Mouse (Mus musculus): ENCODE data around the gene Atp5c1. TPM values are rescaled to one million over a fixed set of nuclear protein-coding genes. Genes with fewer than 3 reads are reported as not detected.
A peak's percentile ranks its signal among the peaks of the same experiment; 100 is the strongest.

Atp5c1 gene
- polyA plus RNA-seq, 1 experiment = 178 TPM

DNA sequence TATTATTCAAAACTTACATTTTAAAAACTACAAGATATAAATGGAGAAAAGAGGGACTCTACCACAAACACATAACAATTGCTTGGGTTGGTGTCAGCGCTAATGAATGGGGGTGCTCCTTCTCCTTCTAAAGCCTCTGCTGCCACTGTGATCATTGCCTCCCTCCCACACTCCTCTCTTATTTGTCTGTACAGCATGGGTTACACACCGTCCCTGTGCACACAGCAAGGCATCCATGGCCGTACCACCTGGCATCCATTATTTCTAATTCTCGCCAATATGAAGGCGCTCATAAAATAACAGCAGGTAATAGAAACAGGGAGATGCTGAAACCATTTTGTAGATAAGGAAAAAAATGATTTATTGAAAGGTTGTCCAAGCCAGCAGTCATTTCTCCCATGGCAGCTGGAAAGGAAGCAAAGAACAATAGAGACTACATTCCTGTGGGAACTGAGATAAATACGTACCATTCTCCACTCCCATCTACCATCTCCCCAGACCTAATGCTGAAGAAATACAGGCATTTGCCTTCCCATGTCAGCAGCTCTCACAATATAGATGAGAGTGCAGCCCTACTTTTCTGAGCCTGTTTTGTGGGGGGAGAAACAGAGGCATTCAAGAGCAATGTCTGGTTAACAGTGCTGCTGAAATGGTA is 28.4 kb upstream of the Atp5c1 start:
- Histone ChIP-seq H3K36me3 (ENCODE audit: control insufficient read depth, insufficient read depth, low read length) (no peaks in the 10 kb centered on the region), H3K27me3 (ENCODE audit: control insufficient read depth, insufficient read depth, low read length) (no peaks in the 10 kb centered on the region), H3K4me3 (ENCODE audit: control insufficient read depth, low read depth, low read length) (no peak overlapping the region), H3K27ac (ENCODE audit: control insufficient read depth, insufficient read depth, low read depth, low read length) (no peak overlapping the region), H3K4me1 (ENCODE audit: control insufficient read depth, insufficient read depth, low read length) (no peaks in the 10 kb centered on the region; the same call in 1 of the 2 replicates)
- no peak for TF ChIP-seq POLR2A (IDR thresholded peaks at IDR 0.05; ENCODE audit: control insufficient read depth, low read depth, low read length)
- TF ChIP-seq CTCF (IDR thresholded peaks at IDR 0.05; ENCODE audit: control insufficient read depth, insufficient read depth, insufficient replicate concordance, low read depth, low read length) = no peak

DNA sequence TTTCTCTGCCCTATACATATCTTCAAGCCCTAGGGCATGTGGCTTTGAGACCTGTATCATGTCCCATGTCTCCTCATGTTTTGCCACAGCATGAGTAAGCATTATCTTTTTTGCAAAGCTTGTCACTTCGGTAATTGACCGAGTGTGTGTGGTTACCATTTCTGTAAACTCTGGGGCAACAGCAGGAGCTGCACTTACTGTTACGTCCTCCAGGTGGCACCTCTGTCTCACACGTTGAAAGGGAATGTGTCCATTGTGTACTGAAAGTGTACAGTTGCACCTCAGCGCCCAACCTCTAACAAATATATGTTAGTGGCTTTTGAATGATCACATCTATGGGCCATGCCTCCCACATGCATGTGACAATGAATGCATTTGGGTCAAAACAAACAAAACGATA is 20.9 kb upstream of the Atp5c1 start:
- Histone ChIP-seq H3K27ac (ENCODE audit: control insufficient read depth, insufficient read depth, low read depth, low read length) (no peak overlapping the region), H3K27me3 (ENCODE audit: control insufficient read depth, insufficient read depth, low read length) (no peaks in the 10 kb centered on the region), H3K36me3 (ENCODE audit: control insufficient read depth, insufficient read depth, low read length) (no peaks in the 10 kb centered on the region), H3K4me3 (ENCODE audit: control insufficient read depth, low read depth, low read length) (no peak overlapping the region), H3K4me1 (ENCODE audit: control insufficient read depth, insufficient read depth, low read length) (no peaks in the 10 kb centered on the region)
- TF ChIP-seq POLR2A (IDR thresholded peaks at IDR 0.05; ENCODE audit: control insufficient read depth, low read depth, low read length) = no peak
- peak; percentile 60; the same call in 1 of the 2 replicates for TF ChIP-seq CTCF (IDR thresholded peaks at IDR 0.05; ENCODE audit: control insufficient read depth, insufficient read depth, insufficient replicate concordance, low read depth, low read length)

DNA sequence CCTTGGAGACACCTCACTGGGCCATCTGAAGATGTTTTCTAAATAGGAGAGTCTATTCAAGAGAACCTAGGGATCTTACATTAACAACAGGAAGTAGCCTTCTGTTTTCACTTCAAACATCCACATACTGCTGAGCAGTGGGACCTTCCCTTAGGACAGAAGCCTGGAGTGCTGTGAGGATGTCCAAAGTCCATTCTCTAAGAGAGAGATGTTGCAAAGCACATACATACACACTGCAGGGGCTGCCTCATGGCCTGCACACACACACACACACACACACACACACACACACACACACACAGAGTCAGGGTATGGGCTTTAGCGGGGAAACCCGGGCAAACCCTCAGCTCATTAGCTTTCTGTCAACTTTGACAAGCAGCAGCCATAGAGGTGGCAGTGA is 20.2 kb upstream of the Atp5c1 start:
- Histone ChIP-seq H3K27me3 (ENCODE audit: control insufficient read depth, insufficient read depth, low read length) (no peaks in the 10 kb centered on the region), H3K27ac (ENCODE audit: control insufficient read depth, insufficient read depth, low read depth, low read length) (no peak overlapping the region), H3K4me3 (ENCODE audit: control insufficient read depth, low read depth, low read length) (no peak overlapping the region), H3K36me3 (ENCODE audit: control insufficient read depth, insufficient read depth, low read length) (no peaks in the 10 kb centered on the region), H3K4me1 (ENCODE audit: control insufficient read depth, insufficient read depth, low read length) (no peaks in the 10 kb centered on the region)
- no peak for TF ChIP-seq CTCF (IDR thresholded peaks at IDR 0.05; ENCODE audit: control insufficient read depth, insufficient read depth, insufficient replicate concordance, low read depth, low read length)
- TF ChIP-seq POLR2A (IDR thresholded peaks at IDR 0.05; ENCODE audit: control insufficient read depth, low read depth, low read length) = no peak

- no peak overlapping the region for H3K4me3 ChIP-seq (ENCODE audit: control insufficient read depth, low read depth, low read length)
Measured at GRCm38 (mm10) chr2:10098598-10099215, 18.4 kb upstream of the Atp5c1 start.

GRCm38 (mm10) chr2:10094327-10095100 is 14.2 kb upstream of the Atp5c1 start:
- TF ChIP-seq POLR2A (IDR thresholded peaks at IDR 0.05; ENCODE audit: control insufficient read depth, low read depth, low read length) = no peak
- no peak for TF ChIP-seq CTCF (IDR thresholded peaks at IDR 0.05; ENCODE audit: control insufficient read depth, insufficient read depth, insufficient replicate concordance, low read depth, low read length)
- H3K27me3 ChIP-seq (ENCODE audit: control insufficient read depth, insufficient read depth, low read length) = no peaks in the 10 kb centered on the region
- no peak overlapping the region for H3K4me3 ChIP-seq (ENCODE audit: control insufficient read depth, low read depth, low read length)
- H3K36me3 ChIP-seq (ENCODE audit: control insufficient read depth, insufficient read depth, low read length) = peaks cover 3% of the 10 kb centered on the region; the same call in 1 of the 2 replicates
- H3K27ac ChIP-seq (ENCODE audit: control insufficient read depth, insufficient read depth, low read depth, low read length) = no peak overlapping the region
- no peaks in the 10 kb centered on the region for H3K4me1 ChIP-seq (ENCODE audit: control insufficient read depth, insufficient read depth, low read length)

More at GRCm38 (mm10) chr2:10098598-10099215, 18.4 kb upstream of the Atp5c1 start:
- no peak overlapping the region for H3K27ac ChIP-seq (ENCODE audit: control insufficient read depth, insufficient read depth, low read depth, low read length)
- TF ChIP-seq POLR2A (IDR thresholded peaks at IDR 0.05; ENCODE audit: control insufficient read depth, low read depth, low read length) (no peak), CTCF (IDR thresholded peaks at IDR 0.05; ENCODE audit: control insufficient read depth, insufficient read depth, insufficient replicate concordance, low read depth, low read length) (no peak; the same call in 1 of the 2 replicates)
- H3K36me3 ChIP-seq (ENCODE audit: control insufficient read depth, insufficient read depth, low read length) = no peaks in the 10 kb centered on the region
- H3K27me3 ChIP-seq (ENCODE audit: control insufficient read depth, insufficient read depth, low read length) = no peaks in the 10 kb centered on the region
- H3K4me1 ChIP-seq (ENCODE audit: control insufficient read depth, insufficient read depth, low read length) = no peaks in the 10 kb centered on the region

GRCm38 (mm10) chr2:10087256-10087850 is 7.0 kb upstream of the Atp5c1 start:
- Histone ChIP-seq H3K36me3 (ENCODE audit: control insufficient read depth, insufficient read depth, low read length) (peaks cover 3% of the 10 kb centered on the region), H3K27me3 (ENCODE audit: control insufficient read depth, insufficient read depth, low read length) (no peaks in the 10 kb centered on the region)

GRCm38 (mm10) chr2:10082737-10083136 is 2.4 kb upstream of the Atp5c1 start:
- Histone ChIP-seq H3K36me3 (ENCODE audit: control insufficient read depth, insufficient read depth, low read length) (no peaks in the 10 kb centered on the region; the same call in none of the 2 replicates), H3K27ac (ENCODE audit: control insufficient read depth, insufficient read depth, low read depth, low read length) (no peak overlapping the region), H3K4me3 (ENCODE audit: control insufficient read depth, low read depth, low read length) (no peak overlapping the region), H3K4me1 (ENCODE audit: control insufficient read depth, insufficient read depth, low read length) (no peaks in the 10 kb centered on the region), H3K27me3 (ENCODE audit: control insufficient read depth, insufficient read depth, low read length) (no peaks in the 10 kb centered on the region)
- no peak for TF ChIP-seq POLR2A (IDR thresholded peaks at IDR 0.05; ENCODE audit: control insufficient read depth, low read depth, low read length)
- no peak for TF ChIP-seq CTCF (IDR thresholded peaks at IDR 0.05; ENCODE audit: control insufficient read depth, insufficient read depth, insufficient replicate concordance, low read depth, low read length)

More at GRCm38 (mm10) chr2:10087256-10087850, 7.0 kb upstream of the Atp5c1 start:
- no peak overlapping the region for H3K4me3 ChIP-seq (ENCODE audit: control insufficient read depth, low read depth, low read length)
- no peaks in the 10 kb centered on the region for H3K4me1 ChIP-seq (ENCODE audit: control insufficient read depth, insufficient read depth, low read length)
- TF ChIP-seq POLR2A (IDR thresholded peaks at IDR 0.05; ENCODE audit: control insufficient read depth, low read depth, low read length) = no peak
- no peak for TF ChIP-seq CTCF (IDR thresholded peaks at IDR 0.05; ENCODE audit: control insufficient read depth, insufficient read depth, insufficient replicate concordance, low read depth, low read length)
- H3K27ac ChIP-seq (ENCODE audit: control insufficient read depth, insufficient read depth, low read depth, low read length) = no peak overlapping the region
